Mouse (Mus musculus) spleen, adult 12 weeks (tissue): Measurements from ENCODE around the gene Ran.

Source experiments
- DNase-seq: peaks from one replicate; pipeline ENCODE4 v3.0.0; 2022; ENCODE audit warnings: low spot score

The Ran gene

GRCm38 (mm10) chr5:129064186-129064585 lies 44.3 kb downstream of the Ran start:
- no peak for DNase-seq

- DNase-seq = no peak
Measured at GRCm38 (mm10) chr5:129065301-129065700, 45.4 kb downstream of the Ran start.

GRCm38 (mm10) chr5:129065946-129066345 lies 46.1 kb downstream of the Ran start:
- DNase-seq = no peak

GRCm38 (mm10) chr5:129066541-129067230 lies 46.8 kb downstream of the Ran start:
- DNase-seq = no peak

- DNase-seq = no peak
Measured at GRCm38 (mm10) chr5:129067231-129067834, 47.5 kb downstream of the Ran start.

- no peak for DNase-seq
Measured at GRCm38 (mm10) chr5:129071761-129072280, 52.0 kb downstream of the Ran start.

- DNase-seq = no peak
Measured at GRCm38 (mm10) chr5:129073404-129073803, 53.5 kb downstream of the Ran start.
